Comparison of ENCODE assay signal across 22 mouse cellular contexts in the genomic region with DNA sequence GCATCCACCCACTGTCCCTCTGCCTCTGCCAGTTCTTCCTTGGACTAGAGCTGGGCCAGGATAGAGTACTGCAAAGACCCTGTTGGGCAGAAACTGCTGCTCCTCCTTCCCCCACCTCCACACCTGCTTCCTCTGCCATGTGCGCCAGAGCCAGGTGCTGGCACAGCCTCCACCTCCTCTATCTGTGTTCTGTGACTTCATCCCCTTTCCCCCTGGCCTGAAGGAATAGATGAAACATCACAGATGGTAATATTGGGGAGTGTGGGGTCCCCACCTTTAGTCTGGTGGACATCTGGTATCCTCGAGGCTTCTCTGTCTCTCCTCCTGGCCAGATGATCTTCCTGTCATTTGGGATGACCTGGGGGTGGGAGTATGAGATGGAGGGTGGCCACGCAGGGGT. TPM values are rescaled to one million over a fixed set of nuclear protein-coding genes. Genes with fewer than 3 reads are reported as not detected.
DNase-seq lines count a peak whose midpoint lies in the region; ATAC-seq and TF ChIP-seq lines count a peak whose summit lies in the region.
"Had no signal": no experiment of that assay in that cellular context is flagged by ENCODE, and none has a peak within 500 bp of the region (broad histone marks: within the 10 kb centered on the region; RNA-seq: fewer than 3 reads in every experiment).

No protein-coding gene starts in this region.

- no peaks in the 10 kb centered on the region for H3K27me3 ChIP-seq in cerebellum, adult 2 months (ENCODE audit: control insufficient read depth, insufficient read depth, low read length)
- peaks cover 43% of the 10 kb centered on the region for H3K27me3 ChIP-seq in lung, embryonic 15.5 days
- H3K27me3 ChIP-seq in neural tube, embryonic 14.5 days (ENCODE audit: control insufficient read depth, insufficient read depth, low read length) = peaks cover 22% of the 10 kb centered on the region

- H3K4me3 ChIP-seq in cerebellum, adult 2 months (replicated peaks; ENCODE audit: insufficient read depth, low read depth, low read length) = no peak overlapping the region
- no peak overlapping the region for H3K4me3 ChIP-seq in lung, embryonic 15.5 days
- H3K4me3 ChIP-seq in neural tube, embryonic 14.5 days (ENCODE audit: low read depth, low read length) = no peak overlapping the region
- H3K4me3 ChIP-seq: embryonic facial prominence, embryonic 12.5 days; forebrain, embryonic 13.5 days; forebrain, embryonic 15.5 days had no signal

- ATAC-seq in lung, embryonic 15.5 days (ENCODE audit: borderline replicate concordance, extremely low read depth, low FRiP score, low TSS enrichment) = peak; percentile 12; the same call in 1 of the 2 replicates
- no peak for ATAC-seq in neural tube, embryonic 14.5 days (ENCODE audit: low read depth)
- ATAC-seq: activated CD4-positive, CD25-positive, alpha-beta regulatory T cell, adult 4 months; CD4-positive, CD25-positive, alpha-beta regulatory T cell, adult 4 months; forebrain, embryonic 13.5 days; forebrain, embryonic 15.5 days; Patski had no signal

- DNase-seq in cerebellum, adult 2 months = peak in 1 of 2 experiments; percentile 34
- DNase-seq in cerebellum, adult 11 months = no peak
- no peak for DNase-seq in lung, postnatal 4 days
- DNase-seq in neural tube, embryonic 10.5 days (ENCODE audit: extremely low spot score, low spot score) = no peak
- DNase-seq: adrenal gland, adult 8-10 months; adrenal gland, postnatal 14 days; adrenal gland, postnatal 36 days; B cell, adult 2 months; forebrain, postnatal 0 days had no signal

- no peak for TF ChIP-seq POLR2A in cerebellum, adult 2 months (IDR thresholded peaks at IDR 0.05; ENCODE audit: borderline replicate concordance, insufficient read depth, low read length)

- no peak for TF ChIP-seq CTCF in cerebellum, adult 2 months (IDR thresholded peaks at IDR 0.05; ENCODE audit: borderline replicate concordance, insufficient read depth, low read depth, low read length)

- H3K27ac ChIP-seq in cerebellum, adult 2 months (ENCODE audit: insufficient read depth, low read length) = peak overlapping the region; percentile 70
- H3K27ac ChIP-seq in lung, embryonic 15.5 days = no peak overlapping the region
- no peak overlapping the region for H3K27ac ChIP-seq in neural tube, embryonic 14.5 days (ENCODE audit: low read depth, low read length)
- H3K27ac ChIP-seq: embryonic facial prominence, embryonic 10.5 days; embryonic facial prominence, embryonic 12.5 days; forebrain, embryonic 13.5 days; forebrain, embryonic 15.5 days had no signal

- WGBS in cerebellum, adult 2 months = 20% methylated on average over 3 of the region's 3 CpGs
- WGBS in lung, embryonic 15.5 days = 63% methylated on average over 3 of the region's 3 CpGs
- 76% methylated on average over 3 of the region's 3 CpGs for WGBS in neural tube, embryonic 14.5 days

- H3K4me1 ChIP-seq in cerebellum, adult 2 months (ENCODE audit: control insufficient read depth, insufficient read depth, low read length) = peaks cover 31% of the 10 kb centered on the region
- peaks cover 10% of the 10 kb centered on the region for H3K4me1 ChIP-seq in lung, embryonic 15.5 days
- no peaks in the 10 kb centered on the region for H3K4me1 ChIP-seq in neural tube, embryonic 14.5 days (ENCODE audit: control insufficient read depth, insufficient read depth, low read length)

- H3K9ac ChIP-seq in lung, embryonic 15.5 days = no peak overlapping the region
- 0 out of 2 replicates have a peak overlapping the region, but pooled peaks have one; percentile 2 for H3K9ac ChIP-seq in neural tube, embryonic 14.5 days (replicated peaks; ENCODE audit: low read depth, low read length)
- H3K9ac ChIP-seq: embryonic facial prominence, embryonic 12.5 days; forebrain, embryonic 13.5 days; forebrain, embryonic 15.5 days; forebrain, postnatal 0 days had no signal

- H3K9me3 ChIP-seq in lung, embryonic 15.5 days = no peaks in the 10 kb centered on the region
- H3K9me3 ChIP-seq in neural tube, embryonic 14.5 days (ENCODE audit: control insufficient read depth, low read length) = no peaks in the 10 kb centered on the region
- H3K9me3 ChIP-seq: embryonic facial prominence, embryonic 10.5 days; embryonic facial prominence, embryonic 12.5 days; forebrain, embryonic 13.5 days; forebrain, embryonic 15.5 days; G1E had no signal

- no peaks in the 10 kb centered on the region for H3K36me3 ChIP-seq in lung, embryonic 15.5 days
- peaks cover 6% of the 10 kb centered on the region for H3K36me3 ChIP-seq in neural tube, embryonic 14.5 days (ENCODE audit: control insufficient read depth, insufficient read depth, low read length)
- H3K36me3 ChIP-seq: embryonic facial prominence, embryonic 10.5 days; embryonic facial prominence, embryonic 12.5 days; forebrain, embryonic 15.5 days; G1E had no signal

- H3K4me2 ChIP-seq in lung, embryonic 15.5 days = no peak overlapping the region
- H3K4me2 ChIP-seq in neural tube, embryonic 14.5 days (ENCODE audit: low read depth, low read length) = no peak overlapping the region
- H3K4me2 ChIP-seq: embryonic facial prominence, embryonic 12.5 days; forebrain, embryonic 13.5 days; forebrain, embryonic 15.5 days had no signal

RNA-seq across cellular contexts. Expression of a gene that starts 13.7 kb away (rescaled TPM):
- 0.20 and 0.21 TPM in 2 replicates for polyA plus RNA-seq in cerebellum, adult 2 months (2012; rRNA removed)
- 3.4 and 4.5 TPM in 2 replicates for polyA plus RNA-seq in lung, embryonic 15.5 days (2015; fragmentation: Nextera tagmentation; extraction: Ambion mirVana)
- 0.45 TPM in 1 of 2 replicates, not detected in the other for polyA plus RNA-seq in neural tube, embryonic 14.5 days (2014; fragmentation: Nextera tagmentation; extraction: Ambion mirVana)
- polyA plus RNA-seq: activated CD4-positive, CD25-positive, alpha-beta regulatory T cell, adult 4 months; CD4-positive, CD25-positive, alpha-beta regulatory T cell, adult 4 months; cortical plate, adult 2 months; embryonic facial prominence, embryonic 10.5 days; embryonic facial prominence, embryonic 12.5 days; forebrain, embryonic 11.5 days; forebrain, embryonic 15.5 days; forebrain, postnatal 0 days; G1E; Patski had no signal

RNA-seq across cellular contexts. Expression of a gene that starts 15.5 kb away (rescaled TPM):
- not detected in 2 replicates for polyA plus RNA-seq in cerebellum, adult 2 months (2012; rRNA removed)
- polyA plus RNA-seq in lung, embryonic 15.5 days (2015; fragmentation: Nextera tagmentation; extraction: Ambion mirVana) = not detected in 2 replicates
- not detected in 2 replicates for polyA plus RNA-seq in neural tube, embryonic 14.5 days (2014; fragmentation: Nextera tagmentation; extraction: Ambion mirVana)
- polyA plus RNA-seq: activated CD4-positive, CD25-positive, alpha-beta regulatory T cell, adult 4 months; CD4-positive, CD25-positive, alpha-beta regulatory T cell, adult 4 months; cortical plate, adult 2 months; embryonic facial prominence, embryonic 10.5 days; embryonic facial prominence, embryonic 12.5 days; embryonic facial prominence, embryonic 14.5 days; forebrain, embryonic 11.5 days; forebrain, embryonic 13.5 days; forebrain, embryonic 15.5 days; forebrain, postnatal 0 days; G1E; Patski had no signal

RNA-seq across cellular contexts. Expression of a gene that starts 15.5 kb away (rescaled TPM):
- 282 and 290 TPM in 2 replicates for polyA plus RNA-seq in cerebellum, adult 2 months (2012; rRNA removed)
- 0.45 and 0.48 TPM in 2 replicates for polyA plus RNA-seq in lung, embryonic 15.5 days (2015; fragmentation: Nextera tagmentation; extraction: Ambion mirVana)
- polyA plus RNA-seq in neural tube, embryonic 14.5 days (2014; fragmentation: Nextera tagmentation; extraction: Ambion mirVana) = 60.8 and 89.4 TPM in 2 replicates
- polyA plus RNA-seq: activated CD4-positive, CD25-positive, alpha-beta regulatory T cell, adult 4 months; CD4-positive, CD25-positive, alpha-beta regulatory T cell, adult 4 months had no signal

RNA-seq across cellular contexts. Expression of a gene that starts 28.7 kb away (rescaled TPM):
- 33.2 and 34.1 TPM in 2 replicates for polyA plus RNA-seq in cerebellum, adult 2 months (2012; rRNA removed)
- 48.8 and 52.0 TPM in 2 replicates for polyA plus RNA-seq in lung, embryonic 15.5 days (2015; fragmentation: Nextera tagmentation; extraction: Ambion mirVana)
- polyA plus RNA-seq in neural tube, embryonic 14.5 days (2014; fragmentation: Nextera tagmentation; extraction: Ambion mirVana) = 59.9 and 85.5 TPM in 2 replicates

RNA-seq across cellular contexts. Expression of a gene that starts 31.2 kb away (rescaled TPM):
- polyA plus RNA-seq in cerebellum, adult 2 months (2012; rRNA removed) = 103 TPM in 2 replicates
- polyA plus RNA-seq in lung, embryonic 15.5 days (2015; fragmentation: Nextera tagmentation; extraction: Ambion mirVana) = 132 and 136 TPM in 2 replicates
- 110 and 116 TPM in 2 replicates for polyA plus RNA-seq in neural tube, embryonic 14.5 days (2014; fragmentation: Nextera tagmentation; extraction: Ambion mirVana)

Comparison
In these comparisons a context has a peak if more than half of its experiments do, and no peak if none do; other contexts are left out.
1. RNA of a gene that starts 15.5 kb away (polyA plus RNA-seq): 282 to 290 TPM in cerebellum, adult 2 months and 60.8 to 89.4 TPM in neural tube, embryonic 14.5 days; 0.45 to 0.48 TPM in lung, embryonic 15.5 days; every median in the first group is over 10 times any median in the second.